Mouse (Mus musculus): ENCODE data around the gene Slc12a7. TPM values are rescaled to one million over a fixed set of nuclear protein-coding genes. Genes with fewer than 3 reads are reported as not detected.

The Slc12a7 gene
- polyA plus RNA-seq, 1 experiment = 16.5 TPM

GRCm38 (mm10) chr13:73768311-73768710 is 35.4 kb downstream of the Slc12a7 start:
- H3K4me3 ChIP-seq (ENCODE audit: control insufficient read depth, low read depth, low read length) = no peak overlapping the region
- no peaks in the 10 kb centered on the region for H3K36me3 ChIP-seq (ENCODE audit: control insufficient read depth, insufficient read depth, low read length)
- TF ChIP-seq POLR2A (IDR thresholded peaks at IDR 0.05; ENCODE audit: control insufficient read depth, low read depth, low read length) (no peak), CTCF (IDR thresholded peaks at IDR 0.05; ENCODE audit: control insufficient read depth, insufficient read depth, insufficient replicate concordance, low read depth, low read length) (no peak)
- H3K27ac ChIP-seq (ENCODE audit: control insufficient read depth, insufficient read depth, low read depth, low read length) = no peak overlapping the region
- peaks cover 19% of the 10 kb centered on the region for H3K4me1 ChIP-seq (ENCODE audit: control insufficient read depth, insufficient read depth, low read length)
- no peaks in the 10 kb centered on the region for H3K27me3 ChIP-seq (ENCODE audit: control insufficient read depth, insufficient read depth, low read length)

- H3K36me3 ChIP-seq (ENCODE audit: control insufficient read depth, insufficient read depth, low read length) = no peaks in the 10 kb centered on the region
- no peak overlapping the region for H3K4me3 ChIP-seq (ENCODE audit: control insufficient read depth, low read depth, low read length)
- no peaks in the 10 kb centered on the region for H3K27me3 ChIP-seq (ENCODE audit: control insufficient read depth, insufficient read depth, low read length)
- no peak overlapping the region for H3K27ac ChIP-seq (ENCODE audit: control insufficient read depth, insufficient read depth, low read depth, low read length)
- H3K4me1 ChIP-seq (ENCODE audit: control insufficient read depth, insufficient read depth, low read length) = peaks cover 5% of the 10 kb centered on the region
- TF ChIP-seq POLR2A (IDR thresholded peaks at IDR 0.05; ENCODE audit: control insufficient read depth, low read depth, low read length) = no peak
- TF ChIP-seq CTCF (IDR thresholded peaks at IDR 0.05; ENCODE audit: control insufficient read depth, insufficient read depth, insufficient replicate concordance, low read depth, low read length) = no peak
These were observed 37.2 kb downstream of the Slc12a7 start for GRCm38 (mm10) chr13:73769916-73770682.

- TF ChIP-seq CTCF (IDR thresholded peaks at IDR 0.05; ENCODE audit: control insufficient read depth, insufficient read depth, insufficient replicate concordance, low read depth, low read length) (no peak), POLR2A (IDR thresholded peaks at IDR 0.05; ENCODE audit: control insufficient read depth, low read depth, low read length) (no peak)
- peaks cover 5% of the 10 kb centered on the region; the same call in 1 of the 2 replicates for H3K4me1 ChIP-seq (ENCODE audit: control insufficient read depth, insufficient read depth, low read length)
- no peaks in the 10 kb centered on the region for H3K36me3 ChIP-seq (ENCODE audit: control insufficient read depth, insufficient read depth, low read length)
These were observed 38.2 kb downstream of the Slc12a7 start for GRCm38 (mm10) chr13:73771131-73771530.

GRCm38 (mm10) chr13:73772655-73773054 is 39.8 kb downstream of the Slc12a7 start:
- TF ChIP-seq CTCF (IDR thresholded peaks at IDR 0.05; ENCODE audit: control insufficient read depth, insufficient read depth, insufficient replicate concordance, low read depth, low read length) = no peak
- no peak for TF ChIP-seq POLR2A (IDR thresholded peaks at IDR 0.05; ENCODE audit: control insufficient read depth, low read depth, low read length)
- no peak overlapping the region for H3K4me3 ChIP-seq (ENCODE audit: control insufficient read depth, low read depth, low read length)
- no peaks in the 10 kb centered on the region for H3K27me3 ChIP-seq (ENCODE audit: control insufficient read depth, insufficient read depth, low read length)
- H3K4me1 ChIP-seq (ENCODE audit: control insufficient read depth, insufficient read depth, low read length) = peaks cover 5% of the 10 kb centered on the region; the same call in 1 of the 2 replicates
- no peak overlapping the region for H3K27ac ChIP-seq (ENCODE audit: control insufficient read depth, insufficient read depth, low read depth, low read length)
- H3K36me3 ChIP-seq (ENCODE audit: control insufficient read depth, insufficient read depth, low read length) = no peaks in the 10 kb centered on the region

More at GRCm38 (mm10) chr13:73771131-73771530, 38.2 kb downstream of the Slc12a7 start:
- Histone ChIP-seq H3K27me3 (ENCODE audit: control insufficient read depth, insufficient read depth, low read length) (no peaks in the 10 kb centered on the region), H3K4me3 (ENCODE audit: control insufficient read depth, low read depth, low read length) (no peak overlapping the region), H3K27ac (ENCODE audit: control insufficient read depth, insufficient read depth, low read depth, low read length) (no peak overlapping the region)

GRCm38 (mm10) chr13:73773519-73774205 is 40.8 kb downstream of the Slc12a7 start:
- TF ChIP-seq CTCF (IDR thresholded peaks at IDR 0.05; ENCODE audit: control insufficient read depth, insufficient read depth, insufficient replicate concordance, low read depth, low read length) = no peak
- no peak for TF ChIP-seq POLR2A (IDR thresholded peaks at IDR 0.05; ENCODE audit: control insufficient read depth, low read depth, low read length)
- Histone ChIP-seq H3K27me3 (ENCODE audit: control insufficient read depth, insufficient read depth, low read length) (no peaks in the 10 kb centered on the region), H3K36me3 (ENCODE audit: control insufficient read depth, insufficient read depth, low read length) (no peaks in the 10 kb centered on the region), H3K4me3 (ENCODE audit: control insufficient read depth, low read depth, low read length) (no peak overlapping the region), H3K27ac (ENCODE audit: control insufficient read depth, insufficient read depth, low read depth, low read length) (no peak overlapping the region), H3K4me1 (ENCODE audit: control insufficient read depth, insufficient read depth, low read length) (peaks cover 5% of the 10 kb centered on the region; the same call in 1 of the 2 replicates)

- peaks cover 5% of the 10 kb centered on the region; the same call in 1 of the 2 replicates for H3K4me1 ChIP-seq (ENCODE audit: control insufficient read depth, insufficient read depth, low read length)
These were observed 42.9 kb downstream of the Slc12a7 start for GRCm38 (mm10) chr13:73775786-73776185.

GRCm38 (mm10) chr13:73777578-73777977 is 44.7 kb downstream of the Slc12a7 start:
- no peaks in the 10 kb centered on the region for H3K36me3 ChIP-seq (ENCODE audit: control insufficient read depth, insufficient read depth, low read length)

More at GRCm38 (mm10) chr13:73775786-73776185, 42.9 kb downstream of the Slc12a7 start:
- Histone ChIP-seq H3K4me3 (ENCODE audit: control insufficient read depth, low read depth, low read length) (no peak overlapping the region), H3K27me3 (ENCODE audit: control insufficient read depth, insufficient read depth, low read length) (no peaks in the 10 kb centered on the region), H3K27ac (ENCODE audit: control insufficient read depth, insufficient read depth, low read depth, low read length) (no peak overlapping the region), H3K36me3 (ENCODE audit: control insufficient read depth, insufficient read depth, low read length) (no peaks in the 10 kb centered on the region)
- TF ChIP-seq CTCF (IDR thresholded peaks at IDR 0.05; ENCODE audit: control insufficient read depth, insufficient read depth, insufficient replicate concordance, low read depth, low read length) (no peak), POLR2A (IDR thresholded peaks at IDR 0.05; ENCODE audit: control insufficient read depth, low read depth, low read length) (no peak)

More at GRCm38 (mm10) chr13:73777578-73777977, 44.7 kb downstream of the Slc12a7 start:
- TF ChIP-seq POLR2A (IDR thresholded peaks at IDR 0.05; ENCODE audit: control insufficient read depth, low read depth, low read length) (no peak), CTCF (IDR thresholded peaks at IDR 0.05; ENCODE audit: control insufficient read depth, insufficient read depth, insufficient replicate concordance, low read depth, low read length) (no peak)
- Histone ChIP-seq H3K27ac (ENCODE audit: control insufficient read depth, insufficient read depth, low read depth, low read length) (no peak overlapping the region), H3K4me1 (ENCODE audit: control insufficient read depth, insufficient read depth, low read length) (peaks cover 5% of the 10 kb centered on the region; the same call in 1 of the 2 replicates), H3K27me3 (ENCODE audit: control insufficient read depth, insufficient read depth, low read length) (no peaks in the 10 kb centered on the region), H3K4me3 (ENCODE audit: control insufficient read depth, low read depth, low read length) (no peak overlapping the region)

Data from testis, adult 2 months (tissue).